21 mouse cellular contexts compared by ENCODE assay signal in genomic region chr4:137731891-137732290, GRCm38 (mm10).
A peak's percentile ranks its signal among the peaks of the same experiment; 100 is the strongest.
DNase-seq lines count a peak whose midpoint lies in the region; ATAC-seq lines count a peak whose summit lies in the region.
"Had no signal": no experiment of that assay in that cellular context is flagged by ENCODE, and none has a peak within 500 bp of the region (broad histone marks: within the 10 kb centered on the region; RNA-seq: fewer than 3 reads in every experiment).

No protein-coding gene starts in this region.

- H3K4me2 ChIP-seq in forebrain, embryonic 11.5 days (ENCODE audit: low read depth, low read length, severe bottlenecking), result no peak overlapping the region
- no peak overlapping the region for H3K4me2 ChIP-seq in intestine, embryonic 16.5 days (ENCODE audit: low read depth, low read length)
- H3K4me2 ChIP-seq in intestine, embryonic 15.5 days (replicated peaks), result no peak overlapping the region
- H3K4me2 ChIP-seq in liver, embryonic 12.5 days, result no peak overlapping the region
- H3K4me2 ChIP-seq: forebrain, embryonic 12.5 days; kidney, embryonic 15.5 days; limb, embryonic 12.5 days; liver, embryonic 11.5 days; midbrain, embryonic 11.5 days; neural tube, embryonic 15.5 days had no signal

- peaks cover 56% of the 10 kb centered on the region for H3K27me3 ChIP-seq in forebrain, embryonic 10.5 days (ENCODE audit: poor library complexity, severe bottlenecking)
- H3K27me3 ChIP-seq in forebrain, embryonic 11.5 days (ENCODE audit: control insufficient read depth, insufficient read depth, low read length), result peaks cover 6% of the 10 kb centered on the region
- H3K27me3 ChIP-seq in intestine, embryonic 16.5 days (replicated peaks; ENCODE audit: control insufficient read depth, insufficient read depth, low read length), result peaks cover 29% of the 10 kb centered on the region
- peaks cover 24% of the 10 kb centered on the region for H3K27me3 ChIP-seq in intestine, embryonic 15.5 days (replicated peaks)
- peaks cover 90% of the 10 kb centered on the region for H3K27me3 ChIP-seq in liver, embryonic 12.5 days (replicated peaks)

- H3K4me1 ChIP-seq in forebrain, embryonic 10.5 days, result peaks cover 55% of the 10 kb centered on the region
- peaks cover 16% of the 10 kb centered on the region for H3K4me1 ChIP-seq in forebrain, embryonic 11.5 days (replicated peaks; ENCODE audit: control insufficient read depth, insufficient read depth, low read length)
- peaks cover 16% of the 10 kb centered on the region for H3K4me1 ChIP-seq in intestine, embryonic 16.5 days (ENCODE audit: control insufficient read depth, insufficient read depth, low read length)
- H3K4me1 ChIP-seq in intestine, embryonic 15.5 days (replicated peaks), result peaks cover 30% of the 10 kb centered on the region
- H3K4me1 ChIP-seq in liver, embryonic 12.5 days, result peaks cover 13% of the 10 kb centered on the region

- H3K4me3 ChIP-seq in forebrain, embryonic 10.5 days, result no peak overlapping the region
- H3K4me3 ChIP-seq in forebrain, embryonic 11.5 days (ENCODE audit: low read depth, low read length), result no peak overlapping the region
- no peak overlapping the region for H3K4me3 ChIP-seq in intestine, embryonic 16.5 days (ENCODE audit: low read length)
- no peak overlapping the region for H3K4me3 ChIP-seq in intestine, embryonic 15.5 days (replicated peaks)
- no peak overlapping the region for H3K4me3 ChIP-seq in liver, embryonic 12.5 days
- H3K4me3 ChIP-seq: forebrain, embryonic 12.5 days; kidney, embryonic 15.5 days; limb, embryonic 12.5 days; neural tube, embryonic 15.5 days had no signal

- H3K27ac ChIP-seq in forebrain, embryonic 10.5 days, result peak overlapping the region; percentile 20; the same call in 1 of the 2 replicates
- no peak overlapping the region for H3K27ac ChIP-seq in forebrain, embryonic 11.5 days (ENCODE audit: low read depth, low read length)
- no peak overlapping the region for H3K27ac ChIP-seq in intestine, embryonic 16.5 days (ENCODE audit: low read length)
- H3K27ac ChIP-seq in intestine, embryonic 15.5 days, result no peak overlapping the region
- no peak overlapping the region for H3K27ac ChIP-seq in liver, embryonic 12.5 days
- H3K27ac ChIP-seq: forebrain, embryonic 12.5 days; kidney, embryonic 15.5 days; limb, embryonic 12.5 days; neural tube, embryonic 15.5 days had no signal

- no peaks in the 10 kb centered on the region for H3K9me3 ChIP-seq in forebrain, embryonic 10.5 days
- no peaks in the 10 kb centered on the region for H3K9me3 ChIP-seq in forebrain, embryonic 11.5 days (ENCODE audit: control insufficient read depth, low read length)
- H3K9me3 ChIP-seq in intestine, embryonic 16.5 days (ENCODE audit: control insufficient read depth, low read length), result no peaks in the 10 kb centered on the region
- no peaks in the 10 kb centered on the region for H3K9me3 ChIP-seq in intestine, embryonic 15.5 days
- H3K9me3 ChIP-seq in liver, embryonic 12.5 days (replicated peaks), result no peaks in the 10 kb centered on the region
- H3K9me3 ChIP-seq: forebrain, embryonic 12.5 days; kidney, embryonic 15.5 days; limb, embryonic 12.5 days; neural tube, embryonic 15.5 days had no signal

- no peak for DNase-seq in forebrain, embryonic 10.5 days (ENCODE audit: extremely low spot score, low spot score)
- no peak for DNase-seq in forebrain, embryonic 11.5 days (ENCODE audit: low spot score)
- DNase-seq in cerebellum, postnatal 25 days, result peak; percentile 73 to 80
- no peak for DNase-seq in retina, embryonic 14.5 days (ENCODE audit: low spot score)
- DNase-seq: gastrocnemius, postnatal 25 days; kidney, postnatal 36 days; layer of hippocampus, postnatal 36 days; lung, adult 18-20 months; lung, postnatal 10 days; thymus, adult 2 months; thymus, postnatal 4 days had no signal

- WGBS in forebrain, embryonic 10.5 days, result 71% methylated on average over 10 of the region's 10 CpGs
- WGBS in forebrain, embryonic 11.5 days, result 73% methylated on average over 10 of the region's 10 CpGs
- WGBS in intestine, embryonic 16.5 days, result 71% methylated on average over 10 of the region's 10 CpGs
- 63% methylated on average over 10 of the region's 10 CpGs for WGBS in intestine, embryonic 15.5 days
- WGBS in liver, embryonic 12.5 days (ENCODE audit: insufficient replicate concordance), result 53% methylated on average over 10 of the region's 10 CpGs

- no peak for ATAC-seq in forebrain, embryonic 11.5 days (replicated peaks; ENCODE audit: low FRiP score)
- ATAC-seq in intestine, embryonic 16.5 days, result no peak
- ATAC-seq in intestine, embryonic 15.5 days, result no peak
- ATAC-seq in liver, embryonic 12.5 days, result no peak
- ATAC-seq: CD4-positive, CD25-positive, alpha-beta regulatory T cell, adult 4 months had no signal

- H3K9ac ChIP-seq in forebrain, embryonic 11.5 days (ENCODE audit: low read length), result no peak overlapping the region
- H3K9ac ChIP-seq in intestine, embryonic 16.5 days (ENCODE audit: low read depth, low read length), result peak overlapping the region; percentile 6; the same call in 1 of the 2 replicates
- no peak overlapping the region for H3K9ac ChIP-seq in intestine, embryonic 15.5 days
- no peak overlapping the region for H3K9ac ChIP-seq in liver, embryonic 12.5 days
- H3K9ac ChIP-seq: forebrain, embryonic 12.5 days; kidney, embryonic 15.5 days; limb, embryonic 12.5 days; neural tube, embryonic 15.5 days had no signal

- H3K36me3 ChIP-seq in forebrain, embryonic 10.5 days (replicated peaks), result no peaks in the 10 kb centered on the region
- H3K36me3 ChIP-seq in forebrain, embryonic 11.5 days (ENCODE audit: control insufficient read depth, insufficient read depth, low read length), result no peaks in the 10 kb centered on the region
- H3K36me3 ChIP-seq in intestine, embryonic 16.5 days (ENCODE audit: control insufficient read depth, insufficient read depth, low read length), result no peaks in the 10 kb centered on the region
- H3K36me3 ChIP-seq in intestine, embryonic 15.5 days, result no peaks in the 10 kb centered on the region
- H3K36me3 ChIP-seq in liver, embryonic 12.5 days, result no peaks in the 10 kb centered on the region
- H3K36me3 ChIP-seq: forebrain, embryonic 12.5 days; kidney, embryonic 15.5 days; limb, embryonic 12.5 days; neural tube, embryonic 15.5 days had no signal

Comparison
In these comparisons a context has a peak if more than half of its experiments do, and no peak if none do; other contexts are left out.
1. DNase-seq: peak in cerebellum, postnatal 25 days (2 of 2); none in forebrain, embryonic 10.5 days (single experiment), forebrain, embryonic 11.5 days (single experiment) and retina, embryonic 14.5 days (single experiment).